Mouse (Mus musculus): ENCODE measurements around the gene Apobec1.
"Not testable (repeated sequence)": the region's sequence is repeated elsewhere in the genome, so short reads cannot be mapped to it uniquely, and the experiment has no call there.

The Apobec1 gene

DNA sequence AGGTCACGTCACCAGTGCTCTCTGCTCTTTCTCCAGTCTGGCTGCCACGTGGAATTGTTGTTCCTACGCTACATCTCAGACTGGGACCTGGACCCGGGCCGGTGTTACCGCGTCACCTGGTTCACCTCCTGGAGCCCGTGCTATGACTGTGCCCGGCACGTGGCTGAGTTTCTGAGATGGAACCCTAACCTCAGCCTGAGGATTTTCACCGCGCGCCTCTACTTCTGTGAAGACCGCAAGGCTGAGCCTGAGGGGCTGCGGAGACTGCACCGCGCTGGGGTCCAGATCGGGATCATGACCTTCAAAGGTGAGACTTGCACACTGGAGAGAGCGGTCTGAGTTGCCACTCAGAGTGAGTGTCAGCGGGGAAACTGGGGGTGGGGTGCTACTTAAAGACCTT, 41.2 kb downstream of the Apobec1 start:
- in situ Hi-C loops (cut with MboI, MseI) = loop anchor here in 1 of 2 experiments (5.0 kb wide), 1 partner anchor 64 kb away; the partner anchor contains the start of gene Rimklb

DNA sequence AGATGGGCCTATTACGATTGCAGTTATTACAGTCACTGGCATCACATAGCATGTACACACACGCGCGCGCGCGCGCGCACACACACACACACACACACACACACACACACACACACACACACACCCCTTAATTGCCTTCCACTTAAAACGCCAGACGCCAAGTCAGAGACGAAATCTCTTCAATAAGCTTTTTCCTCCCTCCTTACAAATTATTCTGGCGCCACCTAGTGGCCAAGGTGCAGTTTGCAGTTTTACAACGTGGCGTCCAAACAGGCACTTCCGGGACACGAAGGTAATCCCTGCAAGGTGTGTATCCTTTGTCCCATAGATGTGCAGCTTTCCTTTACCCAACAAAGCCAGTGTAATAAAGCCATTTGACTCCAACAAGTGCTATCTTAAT, 41.8 kb downstream of the Apobec1 start:
- in situ Hi-C loops (cut with MboI, MseI) = loop anchor here in 1 of 2 experiments (5.0 kb wide), 1 partner anchor 63 kb away; the partner anchor contains the start of gene Rimklb

DNA sequence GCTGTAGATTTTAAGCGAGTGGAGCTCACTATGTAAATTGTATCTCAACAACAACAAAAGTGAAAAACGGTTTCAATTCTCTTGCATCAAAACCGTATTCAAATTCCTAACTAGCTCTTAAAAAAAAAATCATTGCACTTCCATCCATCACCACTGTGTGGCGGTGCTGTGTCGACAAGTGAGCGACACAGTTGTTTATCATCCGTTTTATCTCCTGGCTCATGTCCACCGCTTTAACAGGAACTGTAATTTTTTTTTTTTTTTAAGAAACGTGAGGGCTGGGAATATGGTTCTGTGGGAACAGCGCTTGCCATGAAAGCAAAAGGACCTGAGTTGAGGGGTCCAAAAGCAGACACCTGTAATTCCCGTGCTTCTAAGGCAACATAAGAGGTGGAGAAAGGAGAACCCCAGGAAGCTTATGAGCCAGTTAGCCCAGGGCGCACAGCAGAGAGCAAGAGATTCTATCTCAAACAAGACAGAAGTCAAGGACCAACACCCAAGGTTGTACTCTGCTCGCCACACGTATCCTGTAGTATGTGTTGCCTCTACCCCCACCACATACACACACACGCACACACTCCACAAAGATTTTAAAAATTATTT, 45.2 kb downstream of the Apobec1 start:
- in situ Hi-C loops (cut with MboI, MseI) = no loop called here

DNA sequence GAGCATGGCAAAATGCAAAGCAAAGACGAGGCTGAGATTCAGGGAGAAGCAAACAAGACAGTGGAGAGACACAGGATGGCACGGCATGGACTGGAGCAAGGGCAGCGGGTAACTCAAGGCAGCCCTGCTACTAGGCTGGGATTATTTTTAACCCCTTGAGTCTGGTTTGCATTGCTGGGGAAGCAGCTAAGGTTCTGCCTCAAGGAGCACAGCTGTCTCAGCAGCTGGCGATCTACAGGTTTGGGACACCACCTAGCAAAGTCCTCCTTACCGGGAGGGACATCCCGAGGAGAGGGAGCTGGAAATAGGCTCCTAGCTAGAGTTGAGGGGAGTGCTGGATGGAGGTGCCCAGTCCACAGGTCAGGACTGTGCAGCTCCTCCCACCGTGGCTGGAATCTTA, 47.0 kb downstream of the Apobec1 start:
- in situ Hi-C loops (cut with MboI, MseI) = no loop called here

DNA sequence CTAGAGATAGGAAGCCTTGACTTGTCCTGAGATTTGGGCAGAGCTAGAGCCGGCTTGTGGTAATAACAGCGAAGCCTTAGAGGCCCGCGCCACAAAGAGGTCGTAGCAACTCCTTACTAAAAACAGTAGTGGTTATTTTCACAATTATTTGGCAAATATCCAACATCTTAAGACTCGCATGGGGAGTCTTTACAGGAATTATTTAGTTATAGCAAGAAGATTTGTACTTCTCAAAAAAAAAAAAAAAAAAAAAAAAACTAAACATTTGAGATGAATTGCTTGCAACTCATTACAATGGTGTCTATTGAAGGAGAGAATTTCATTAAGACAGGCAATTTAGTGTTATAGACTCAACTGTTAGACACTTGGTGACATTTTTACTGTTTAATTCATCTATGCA, 48.1 kb downstream of the Apobec1 start:
- in situ Hi-C loops (cut with MboI, MseI) = no loop called here

DNA sequence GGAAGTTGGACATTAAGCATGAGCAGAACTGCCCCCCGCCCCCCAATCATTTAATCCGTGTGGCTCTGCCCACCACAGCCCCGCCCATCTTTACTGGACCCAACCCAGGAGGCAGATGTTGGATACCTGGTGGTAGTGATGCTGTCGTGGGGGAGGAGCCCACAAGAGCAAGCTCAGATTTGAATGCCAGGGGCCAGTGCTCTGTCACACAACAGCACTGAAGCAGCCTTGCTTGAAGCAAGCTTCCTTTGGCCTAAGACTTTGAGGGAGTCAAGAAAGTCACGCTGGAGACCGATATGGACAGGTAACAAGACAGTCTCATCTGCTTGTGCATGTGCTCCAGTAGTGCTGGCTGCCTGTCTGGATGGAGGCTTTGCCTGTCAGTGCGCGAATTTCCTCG, 48.6 kb downstream of the Apobec1 start, which contains the start of gene Aicda:
Gene Aicda, plus strand, starts transcription at position 196 of the 400 bp plus-strand sequence.
- in situ Hi-C loops (cut with MboI, MseI) = no loop called here

DNA sequence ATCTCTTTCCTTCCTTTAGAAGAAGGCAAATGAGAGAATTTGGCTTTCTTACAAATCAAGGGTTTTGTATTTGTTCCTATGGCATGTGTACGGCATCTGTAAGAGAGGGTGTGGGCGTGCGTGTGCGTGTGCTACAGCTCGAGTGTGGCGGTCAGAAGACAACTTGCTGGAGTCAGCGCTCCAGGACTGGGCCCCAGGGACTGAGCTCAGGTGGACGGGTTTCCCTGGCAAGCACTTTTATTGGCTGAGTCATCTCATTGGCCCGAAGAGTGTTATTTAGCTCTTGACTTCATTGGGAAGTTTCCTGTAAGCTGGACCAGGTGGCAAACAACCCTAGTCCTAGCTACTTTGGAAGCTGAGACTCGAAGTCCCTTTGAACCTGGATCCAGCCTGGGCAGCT, 56.3 kb downstream of the Apobec1 start:
- in situ Hi-C loops (cut with MboI, MseI) = no loop called here

DNA sequence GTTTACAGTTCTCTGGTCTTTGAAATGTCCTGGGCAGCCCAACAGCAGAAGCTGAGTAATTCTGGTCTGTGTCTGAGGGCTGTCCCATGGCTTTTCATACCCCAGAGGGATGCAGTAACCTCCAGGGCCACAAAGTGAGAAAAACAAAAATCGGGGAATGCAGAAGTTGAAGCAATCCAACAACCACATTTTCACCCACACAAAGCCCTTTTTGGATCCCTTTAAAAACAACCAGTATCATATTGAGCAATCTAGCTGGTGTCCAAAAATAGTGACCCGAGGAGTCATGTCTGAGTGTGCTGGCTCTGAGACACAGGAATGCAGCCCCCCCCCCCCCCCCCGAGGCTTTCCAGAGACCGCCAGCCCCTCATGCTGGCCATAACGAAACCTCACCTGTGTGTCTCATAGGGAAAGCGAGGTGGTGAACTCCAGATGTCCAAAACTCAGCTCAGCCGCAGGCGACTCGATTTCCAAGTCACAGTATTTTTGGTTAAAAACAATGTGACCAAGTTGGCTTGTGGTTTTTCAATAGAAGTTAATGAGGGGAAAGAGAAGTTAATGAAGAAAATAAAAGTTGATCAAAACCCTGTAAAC, 56.9 kb downstream of the Apobec1 start:
- in situ Hi-C loops (cut with MboI, MseI) = no loop called here

DNA sequence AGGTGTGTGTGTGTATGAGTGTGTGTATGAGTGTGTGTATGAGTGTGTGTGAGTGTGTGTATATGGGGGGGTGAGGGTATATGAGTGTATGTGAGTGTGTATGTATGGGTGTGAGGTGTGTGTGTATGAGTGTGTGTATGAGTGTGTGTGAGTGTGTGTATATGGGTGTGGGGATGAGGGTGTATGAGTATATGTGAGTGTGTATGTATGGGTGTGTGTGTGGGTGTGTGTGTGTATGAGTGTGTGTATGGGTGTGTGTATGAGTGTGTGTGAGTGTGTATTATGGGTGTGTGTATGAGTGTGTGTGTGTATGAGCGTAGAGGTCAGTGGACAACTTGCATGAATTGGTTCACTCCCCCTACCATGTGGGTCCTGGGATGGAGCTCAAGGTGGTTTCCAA, 57.6 kb downstream of the Apobec1 start:
- in situ Hi-C loops (cut with MboI, MseI) = no loop called here

DNA sequence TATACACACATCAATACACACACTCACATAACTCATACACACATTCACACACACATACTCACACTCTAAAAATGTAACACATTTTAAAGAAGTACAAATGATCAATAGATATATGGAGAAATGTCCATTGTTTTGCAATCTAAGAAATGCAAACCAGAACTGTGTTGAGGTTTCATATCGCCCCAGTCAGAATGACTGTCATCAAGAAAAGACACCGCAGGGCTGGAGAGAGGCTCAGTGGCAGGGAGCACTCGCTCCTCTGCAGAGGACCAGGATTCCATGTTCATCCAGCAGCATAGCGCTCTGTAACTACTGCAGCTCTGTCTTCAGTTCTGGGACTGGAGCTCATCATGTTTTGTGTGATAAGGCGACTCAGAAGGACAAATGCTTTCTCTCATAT, 58.7 kb downstream of the Apobec1 start:
- in situ Hi-C loops (cut with MboI, MseI) = no loop called here

DNA sequence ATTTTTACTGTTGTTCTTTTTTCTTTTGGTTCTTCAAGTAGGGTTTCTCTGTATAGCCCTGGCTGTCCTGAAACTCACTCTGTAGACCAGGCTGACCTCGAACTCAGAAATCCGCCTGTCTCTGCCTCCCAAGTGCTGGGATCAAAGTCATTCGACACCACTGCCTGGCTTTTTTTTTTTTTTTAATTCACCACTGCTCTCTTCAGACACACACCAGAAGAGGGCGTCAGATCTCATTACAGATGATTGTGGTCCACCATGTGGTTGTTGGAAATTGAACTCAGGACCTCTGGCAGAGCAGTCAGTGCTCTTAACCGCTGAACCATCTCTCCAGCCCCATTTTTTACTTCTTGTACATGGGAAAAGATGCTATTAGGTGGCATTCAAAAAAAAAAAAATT, 59.8 kb downstream of the Apobec1 start:
- in situ Hi-C loops (cut with MboI, MseI) = not testable (repeated sequence)

DNA sequence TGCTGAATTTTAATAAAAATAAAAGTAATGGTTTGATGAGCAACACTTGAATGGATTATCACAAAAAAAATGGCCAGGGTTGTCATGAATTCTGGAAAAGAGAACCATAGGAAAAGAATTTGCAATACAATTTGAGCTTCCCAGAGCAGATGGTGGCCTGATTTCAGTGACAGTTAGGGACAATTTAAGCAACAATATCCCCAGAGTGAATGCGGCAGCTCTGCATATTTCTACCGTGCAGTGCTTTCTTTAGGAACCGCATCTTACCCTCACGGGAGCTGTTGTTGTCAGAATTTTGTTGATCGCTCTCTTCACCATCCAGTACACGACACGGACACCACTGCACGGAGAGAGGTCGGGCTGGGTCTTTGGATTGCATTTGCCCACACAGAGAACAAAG, 62.7 kb downstream of the Apobec1 start:
- in situ Hi-C loops (cut with MboI, MseI) = no loop called here

DNA sequence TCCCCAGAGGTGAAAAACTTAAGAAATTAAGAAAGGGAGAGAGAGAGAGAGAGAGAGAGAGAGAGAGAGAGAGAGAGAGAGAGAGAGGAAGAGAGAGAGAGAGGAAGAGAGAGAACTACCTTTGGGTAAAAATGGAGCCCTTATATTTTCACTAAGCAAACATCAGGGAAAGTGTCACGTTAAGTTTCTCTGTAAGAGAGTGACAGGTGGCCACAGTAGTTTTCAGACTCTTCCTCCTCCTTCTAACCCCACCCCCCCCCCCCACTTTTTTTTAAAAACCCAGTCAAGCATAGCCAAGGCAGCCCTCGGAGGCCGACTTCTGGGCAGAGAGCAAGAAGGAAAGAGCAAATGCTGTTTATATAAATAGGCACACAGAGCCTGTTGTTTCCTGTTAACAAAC, 68.2 kb downstream of the Apobec1 start:
- in situ Hi-C loops (cut with MboI, MseI) = no loop called here

DNA sequence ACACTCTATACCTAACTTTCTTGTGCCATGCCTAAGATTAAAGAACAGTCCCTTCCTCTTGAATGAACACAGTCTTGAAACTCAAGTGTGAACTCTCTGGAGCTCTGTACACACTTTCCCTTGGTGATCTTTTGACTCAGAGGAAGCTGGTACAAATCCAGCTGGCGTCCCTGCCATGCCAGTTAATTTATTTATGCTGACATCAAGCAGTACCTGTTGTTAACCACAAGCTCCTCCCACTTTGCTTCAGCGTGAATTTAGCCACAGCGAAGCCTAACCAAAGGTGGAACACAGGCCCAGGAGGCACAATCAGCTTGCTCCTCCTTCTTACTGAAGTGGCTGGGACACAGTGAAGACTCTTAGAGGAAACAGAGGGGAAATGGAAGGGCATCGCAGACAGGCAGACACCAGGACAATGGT, 69.4 kb downstream of the Apobec1 start:
- in situ Hi-C loops (cut with MboI, MseI) = no loop called here

DNA sequence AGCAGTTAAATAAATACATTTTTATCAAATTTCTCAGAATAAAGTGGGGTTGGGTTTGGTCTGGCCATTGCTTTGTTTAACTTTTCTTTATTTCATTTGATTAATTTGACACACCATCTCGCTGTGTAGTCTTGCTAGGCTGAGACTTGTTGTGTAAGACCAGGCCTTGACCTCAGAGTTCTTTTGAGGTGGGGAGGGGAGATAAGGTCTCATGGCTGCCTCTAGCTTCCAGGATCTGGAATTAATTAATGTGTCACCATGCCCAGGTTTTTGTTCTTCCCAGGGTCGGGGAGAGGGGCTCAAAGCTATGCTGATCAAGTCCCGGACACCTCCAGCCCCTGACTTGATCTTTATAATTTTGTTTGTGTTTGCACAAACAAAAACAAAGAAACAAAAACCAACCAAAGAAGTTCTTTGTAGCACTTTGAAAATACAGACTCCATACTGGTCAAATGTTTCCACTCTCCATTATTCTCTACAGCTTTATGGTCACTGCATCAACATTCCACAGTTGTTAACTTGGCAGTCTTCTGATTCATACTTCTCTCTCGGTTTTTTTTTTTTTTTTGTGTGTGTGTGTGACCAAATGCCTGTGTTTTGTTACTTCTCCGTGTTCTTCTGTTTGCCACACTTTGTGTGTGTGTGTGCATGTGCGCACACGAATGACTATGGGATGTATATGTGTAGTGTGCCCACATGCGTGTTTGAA, 70.6 kb downstream of the Apobec1 start:
- in situ Hi-C loops (cut with MboI, MseI) = no loop called here

DNA sequence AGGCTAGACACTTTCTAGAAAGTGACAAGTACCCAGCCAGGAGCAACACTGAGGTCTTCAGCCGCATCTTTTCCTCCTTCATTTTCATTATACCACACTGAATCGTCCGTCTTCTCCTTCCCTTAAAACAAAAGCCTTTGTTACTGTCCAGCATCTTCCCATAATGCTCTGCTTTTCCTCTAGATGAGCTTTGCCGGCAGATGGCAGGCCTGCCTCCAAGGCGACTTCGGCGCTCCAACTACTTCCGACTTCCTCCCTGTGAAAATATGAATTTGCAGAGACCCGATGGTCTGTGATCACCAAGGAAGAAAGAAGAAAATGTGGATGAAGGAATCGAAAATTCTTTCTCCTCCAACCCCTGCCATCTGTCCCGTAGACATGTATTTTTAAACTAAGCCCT, 74.1 kb downstream of the Apobec1 start:
- in situ Hi-C loops (cut with MboI, MseI) = no loop called here

Data from T-helper 17 cell (primary cell).